Mouse (Mus musculus): ENCODE measurements around the gene Dlg4.

Dlg4 gene

DNA sequence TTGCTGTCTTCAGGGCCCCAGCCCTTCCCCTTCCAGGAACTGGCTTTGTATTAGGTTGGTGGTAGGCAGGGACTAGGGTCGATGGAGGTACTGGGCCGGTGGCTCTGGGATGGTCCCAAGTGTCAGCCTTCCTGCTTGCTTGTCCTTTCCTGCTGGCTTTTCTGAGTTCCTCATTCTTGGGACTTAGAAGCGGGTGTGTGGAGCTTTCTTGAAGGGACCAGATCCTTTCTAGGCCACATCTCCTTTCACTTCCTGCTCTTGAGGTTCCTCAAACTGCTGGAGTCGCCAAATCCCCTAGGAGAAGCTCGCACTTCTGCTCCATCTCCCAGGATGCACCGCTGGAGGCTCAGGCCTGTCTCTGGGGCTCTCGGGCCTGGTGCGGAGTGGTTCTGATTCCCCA, 67.8 kb downstream of the Dlg4 start:
- DNase-seq (ENCODE audit: extremely low read depth, insufficient read length, low spot score), result no peak

DNA sequence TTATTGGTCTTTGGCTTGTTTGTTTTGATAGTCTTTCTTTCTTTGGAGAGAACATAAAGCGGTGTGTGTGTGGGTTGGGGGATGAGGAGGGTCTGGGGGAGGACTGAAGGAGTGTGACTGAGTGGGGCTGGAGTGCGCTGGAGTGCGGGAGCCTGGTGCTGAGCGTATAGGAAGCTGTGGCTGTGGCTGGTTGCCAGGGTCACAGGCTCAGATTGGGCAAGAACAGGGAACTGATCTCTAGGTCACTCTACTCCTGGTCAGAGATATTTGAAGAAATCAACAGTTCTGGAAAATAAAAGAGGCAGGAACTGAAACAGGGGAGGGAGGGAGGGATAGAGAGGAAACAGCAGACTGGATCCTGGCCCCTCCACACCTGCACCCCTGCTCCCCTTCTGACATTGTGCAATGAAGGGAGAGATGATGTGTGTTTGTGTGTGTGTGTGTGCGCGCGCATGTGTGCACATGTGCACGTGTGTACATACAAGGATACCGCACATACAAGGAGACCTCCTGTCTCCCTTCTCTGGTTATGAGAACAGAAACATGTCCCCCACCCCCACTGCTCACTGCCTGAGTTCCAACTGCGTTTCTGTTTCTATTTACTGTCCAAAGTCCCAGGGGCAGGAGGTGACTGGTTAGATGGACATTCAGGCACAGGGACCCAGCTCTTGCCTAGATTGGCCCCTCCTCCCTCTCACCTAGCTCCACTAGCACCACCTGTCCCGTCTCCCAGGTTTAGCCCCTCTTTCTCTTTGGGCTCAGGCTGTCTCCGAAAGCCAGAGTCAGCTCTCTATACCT, 75.4 kb downstream of the Dlg4 start, which contains the start of gene Asgr2:
Asgr2 (plus strand) TSS at position 659 of the 798 bp plus-strand sequence.
- no peak for DNase-seq (ENCODE audit: extremely low read depth, insufficient read length, low spot score)
